Mouse (Mus musculus): ENCODE data around the gene Timm17b.
"Not testable (repeated sequence)": the region's sequence is repeated elsewhere in the genome, so short reads cannot be mapped to it uniquely, and the experiment has no call there.

Gene Timm17b

DNA sequence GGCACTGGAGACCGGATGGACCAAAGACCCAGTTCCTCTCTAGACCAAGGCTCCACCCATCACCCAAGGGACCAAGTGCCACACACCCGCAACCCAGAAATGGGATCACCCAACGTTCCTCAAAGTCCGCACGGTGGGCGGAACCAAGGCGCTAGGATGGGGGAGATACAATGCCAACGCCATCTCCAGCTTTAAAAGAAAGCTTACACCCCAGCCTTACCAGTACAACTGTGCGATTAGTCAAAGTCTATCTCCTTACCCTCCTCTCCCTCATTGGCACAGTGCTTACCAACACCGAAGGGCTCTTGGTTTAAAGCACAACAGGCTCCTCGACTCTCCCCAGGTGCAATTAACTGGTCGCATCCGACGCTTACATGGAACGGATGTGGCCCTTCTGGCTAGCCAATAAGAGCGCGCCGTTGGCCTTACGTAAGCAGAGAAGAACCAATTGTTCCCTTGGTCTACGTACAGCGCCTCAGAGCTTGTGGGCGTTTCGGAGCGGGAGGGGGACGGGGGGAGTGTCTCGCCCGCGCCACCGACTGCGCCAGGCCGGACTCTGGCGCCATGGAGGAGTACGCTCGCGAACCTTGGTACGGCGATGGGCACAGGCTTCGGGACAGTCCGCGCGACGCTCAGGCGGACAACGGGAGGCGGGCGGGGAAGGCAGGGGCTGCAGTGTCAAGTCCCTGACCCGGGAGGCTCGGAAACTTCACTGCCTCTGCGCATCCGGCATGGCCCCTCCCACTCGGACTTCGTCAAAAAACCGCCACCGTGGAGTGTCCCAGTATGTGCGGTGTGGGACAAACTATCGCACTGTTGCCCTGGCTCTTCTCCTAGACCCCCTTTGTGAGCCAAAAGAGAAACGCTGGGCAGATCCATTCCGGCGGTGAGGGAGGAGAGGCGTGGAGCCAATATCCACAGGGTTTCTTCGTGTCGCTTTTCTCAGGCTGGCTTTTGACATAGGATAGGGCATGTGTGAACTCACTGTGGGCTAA lies at the start of gene Timm17b, which contains the start of gene Pqbp1:
Gene Timm17b (plus strand): TSS at position 478 of the 995 bp plus-strand sequence.
Gene Pqbp1 (minus strand): TSS at position 390 of the 995 bp plus-strand sequence.
- DNase-seq (ENCODE audit: low spot score in 2 of 2) = peak; percentile 64 to 85

GRCm38 (mm10) chrX:7854578-7854977 lies 44.6 kb upstream of the Timm17b start:
- no peak for DNase-seq (ENCODE audit: low spot score in 2 of 2)

- no peak for DNase-seq (ENCODE audit: low spot score in 2 of 2)
These were observed 39.9 kb upstream of the Timm17b start for GRCm38 (mm10) chrX:7859191-7859753.

- DNase-seq (ENCODE audit: low spot score in 2 of 2) = no peak
These were observed 36.0 kb upstream of the Timm17b start for GRCm38 (mm10) chrX:7863181-7863580.

GRCm38 (mm10) chrX:7864551-7864950 lies 34.6 kb upstream of the Timm17b start:
- DNase-seq (ENCODE audit: low spot score in 2 of 2) = no peak

GRCm38 (mm10) chrX:7865343-7865742 lies 33.8 kb upstream of the Timm17b start:
- no peak for DNase-seq (ENCODE audit: low spot score in 2 of 2)

DNA sequence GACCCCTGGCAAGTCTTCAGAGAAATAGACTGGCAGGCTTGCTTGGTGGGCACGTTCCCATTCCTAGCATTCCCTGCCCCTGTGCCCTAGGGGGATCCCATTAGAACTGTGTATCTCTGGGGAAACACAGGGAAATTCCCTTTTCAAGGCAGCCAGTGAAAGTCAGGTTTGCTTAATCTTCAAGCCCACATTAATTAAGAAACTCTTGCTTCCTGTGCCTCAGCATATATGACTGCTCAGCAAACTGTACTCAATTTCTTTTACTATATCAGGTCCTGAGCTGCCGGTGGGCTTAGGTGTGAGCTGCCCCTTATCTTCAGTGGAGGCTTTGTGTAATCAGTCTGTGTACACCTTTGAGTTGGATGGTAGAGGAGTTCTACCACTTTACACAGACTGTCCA lies 33.4 kb upstream of the Timm17b start:
- DNase-seq (ENCODE audit: low spot score in 2 of 2) = no peak

DNA sequence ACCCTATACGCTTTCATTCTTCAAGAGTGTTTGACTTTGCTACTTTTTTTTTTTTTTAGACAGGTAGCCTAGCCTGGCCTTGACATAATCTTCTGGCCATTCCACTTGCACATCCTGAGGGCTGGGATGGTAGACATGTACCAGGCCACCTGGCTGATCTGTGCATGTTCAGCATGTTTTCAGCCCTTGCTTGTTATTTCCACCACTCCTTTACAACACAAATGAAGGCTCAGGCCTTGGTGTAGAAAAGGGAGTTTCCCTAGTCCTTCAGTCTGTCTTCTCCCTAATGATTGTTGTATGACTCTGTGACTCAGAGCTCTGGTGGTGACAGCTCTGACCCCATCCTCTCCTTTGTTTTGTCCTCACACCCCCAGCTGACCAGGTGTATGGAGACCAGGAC lies 32.0 kb upstream of the Timm17b start:
- no peak for DNase-seq (ENCODE audit: low spot score in 2 of 2)

DNA sequence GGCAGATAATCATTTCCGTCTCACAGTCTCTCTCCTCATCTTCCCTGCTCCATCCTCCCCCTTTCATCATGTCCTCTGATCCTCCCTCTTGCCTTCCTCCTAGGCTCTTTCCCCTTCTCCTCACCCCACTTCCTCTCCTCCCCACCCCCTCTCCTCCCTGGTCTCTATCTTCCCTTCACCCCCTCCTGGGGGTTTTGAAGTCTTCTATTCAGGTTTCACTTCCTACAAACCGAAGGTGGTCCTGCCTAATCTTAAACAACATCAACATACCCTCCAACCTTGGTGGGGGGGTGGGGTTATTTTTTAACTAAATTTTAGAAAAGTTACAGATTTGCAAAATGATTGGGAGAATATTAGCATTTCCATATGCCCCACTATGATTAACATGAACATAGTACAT lies 30.7 kb upstream of the Timm17b start:
- no peak for DNase-seq (ENCODE audit: low spot score in 2 of 2)

GRCm38 (mm10) chrX:7869826-7870225 lies 29.3 kb upstream of the Timm17b start:
- no peak for DNase-seq (ENCODE audit: low spot score in 2 of 2)

DNA sequence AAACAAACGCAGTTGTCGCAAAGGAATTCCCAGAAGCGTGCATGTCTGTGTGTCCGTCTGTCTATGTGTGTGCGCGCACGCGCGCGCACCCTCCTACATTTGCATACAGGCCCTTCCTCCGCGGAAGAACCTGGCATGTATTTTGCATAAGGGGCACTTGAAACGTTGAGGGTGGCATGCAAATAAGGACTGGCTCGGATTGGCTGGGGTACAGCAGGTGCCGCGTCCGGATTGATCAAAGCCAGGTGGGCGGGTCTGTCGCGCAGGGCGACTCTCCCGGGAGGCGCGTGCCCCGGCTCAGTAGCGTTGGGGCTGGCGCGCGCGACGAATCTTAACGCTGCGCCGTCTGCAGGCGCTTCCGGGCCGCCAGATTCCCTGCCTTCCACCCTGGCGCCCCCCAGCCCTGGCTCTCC lies 21.1 kb upstream of the Timm17b start, which contains the start of gene Pim2:
Gene Pim2 (plus strand): TSS at position 256 of the 413 bp plus-strand sequence.
- peak; percentile 41 to 70 for DNase-seq (ENCODE audit: low spot score in 2 of 2)

DNA sequence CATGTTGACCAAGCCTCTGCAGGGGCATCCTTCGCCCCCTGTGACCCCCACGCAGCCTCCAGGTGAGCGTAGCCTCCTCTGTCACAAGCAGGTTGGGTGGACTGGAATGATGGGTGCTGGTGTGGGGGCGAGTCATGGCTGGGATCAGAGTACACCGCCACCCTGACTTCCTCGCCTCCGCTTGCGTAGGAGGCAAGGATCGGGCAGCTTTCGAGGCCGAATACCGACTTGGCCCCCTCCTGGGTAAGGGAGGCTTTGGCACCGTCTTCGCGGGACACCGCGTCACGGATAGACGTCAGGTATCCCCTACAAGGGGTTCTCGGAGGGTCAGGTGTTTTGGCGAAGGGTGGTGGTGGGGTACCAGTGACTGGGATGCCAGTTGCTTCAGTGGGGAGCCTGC lies 20.7 kb upstream of the Timm17b start:
- peak in 1 of 2 experiments; percentile 9 for DNase-seq (ENCODE audit: low spot score in 2 of 2)

GRCm38 (mm10) chrX:7879819-7880218 lies 19.3 kb upstream of the Timm17b start:
- peak in 1 of 2 experiments; percentile 6 for DNase-seq (ENCODE audit: low spot score in 2 of 2)

DNA sequence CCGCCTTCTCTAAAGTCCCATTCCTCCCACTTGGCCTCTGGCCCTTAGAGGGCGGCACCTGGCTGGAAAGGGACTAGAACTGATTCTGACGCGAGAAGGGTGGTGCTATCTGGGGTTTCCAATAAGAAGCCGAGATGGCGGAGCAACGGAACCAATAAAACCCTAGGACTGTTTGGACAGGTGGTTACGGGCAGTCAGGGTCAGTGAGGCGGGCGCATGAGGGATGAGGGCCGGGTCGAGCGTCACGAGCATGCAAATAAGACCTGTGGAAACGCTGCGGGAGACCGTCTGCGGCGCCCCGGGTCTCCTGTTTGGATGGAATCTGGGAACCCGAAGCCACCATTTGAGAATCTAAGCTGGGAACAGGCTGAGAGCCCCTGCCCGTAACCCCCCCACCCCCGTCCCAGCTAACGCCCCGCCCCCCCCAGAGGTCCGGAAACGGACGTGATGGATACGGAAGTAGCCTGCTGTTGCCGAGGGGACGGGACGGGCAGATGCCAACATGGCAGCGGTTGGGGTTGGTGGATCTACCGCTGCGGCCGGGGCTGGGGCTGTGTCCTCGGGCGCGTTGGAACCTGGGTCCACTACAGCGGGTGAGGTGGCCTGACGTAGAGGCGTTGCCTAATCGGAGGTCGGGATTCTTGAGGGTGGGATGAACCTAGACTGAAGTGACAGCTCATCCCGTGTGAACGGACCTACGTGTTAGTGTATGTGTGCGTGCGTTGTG lies 15.2 kb upstream of the Timm17b start, which contains the start of gene Slc35a2:
Gene Slc35a2 (plus strand): TSS at position 188 of the 727 bp plus-strand sequence.
- DNase-seq (ENCODE audit: low spot score in 2 of 2) = peak; percentile 54 to 83

GRCm38 (mm10) chrX:7898211-7898610 lies 946 bp upstream of the Timm17b start:
- no peak for DNase-seq (ENCODE audit: low spot score in 2 of 2)

DNA sequence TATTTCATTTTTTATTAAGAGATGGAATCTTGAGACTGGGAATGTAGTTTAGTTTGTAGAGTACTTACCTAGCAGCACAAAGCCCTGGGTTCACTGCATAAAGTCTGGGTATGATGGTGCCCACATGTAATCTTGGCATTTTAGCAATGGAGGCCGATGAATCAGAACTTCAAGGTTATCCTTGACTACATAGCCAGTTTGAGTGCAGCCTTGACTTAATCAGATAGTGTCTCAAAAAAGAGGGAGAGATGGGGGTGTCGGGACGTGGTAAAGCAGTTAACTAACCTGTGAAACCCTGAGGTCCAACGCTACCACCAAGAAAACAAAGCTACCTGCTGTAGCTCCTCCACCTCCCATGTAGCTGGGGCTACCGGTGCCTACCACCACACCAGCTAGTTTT lies 5.3 kb downstream of the Timm17b start:
- DNase-seq (ENCODE audit: low spot score in 2 of 2) = no peak

DNA sequence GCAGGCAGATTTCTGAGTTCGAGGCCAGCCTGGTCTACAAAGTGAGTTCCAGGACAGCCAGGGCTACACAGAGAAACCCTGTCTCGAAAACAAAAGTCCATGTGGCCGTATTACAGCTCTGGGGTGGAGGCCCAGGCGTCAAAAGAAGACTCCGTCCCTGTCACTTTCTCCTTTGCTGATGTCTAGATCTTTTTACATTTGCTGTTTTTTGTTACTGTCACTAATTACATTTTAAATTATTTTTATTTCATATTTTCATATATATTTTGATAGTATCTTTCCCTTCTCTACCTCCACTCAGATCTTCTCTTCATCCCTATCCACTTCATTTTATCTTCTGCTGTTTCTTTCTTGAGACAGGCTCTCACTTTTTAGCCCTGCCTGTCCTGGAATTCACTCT lies 8.6 kb downstream of the Timm17b start, which contains the start of gene Gm10491:
Gene Gm10491 (minus strand): TSS at position 101 of the 400 bp plus-strand sequence.
- DNase-seq (ENCODE audit: low spot score in 2 of 2) = no peak

GRCm38 (mm10) chrX:7909242-7909641 lies 10.1 kb downstream of the Timm17b start, which contains the start of gene Gm10490:
Gene Gm10490, plus strand, starts transcription at chrX:7909542.
- DNase-seq (ENCODE audit: low spot score in 2 of 2) = not testable (repeated sequence)

DNA sequence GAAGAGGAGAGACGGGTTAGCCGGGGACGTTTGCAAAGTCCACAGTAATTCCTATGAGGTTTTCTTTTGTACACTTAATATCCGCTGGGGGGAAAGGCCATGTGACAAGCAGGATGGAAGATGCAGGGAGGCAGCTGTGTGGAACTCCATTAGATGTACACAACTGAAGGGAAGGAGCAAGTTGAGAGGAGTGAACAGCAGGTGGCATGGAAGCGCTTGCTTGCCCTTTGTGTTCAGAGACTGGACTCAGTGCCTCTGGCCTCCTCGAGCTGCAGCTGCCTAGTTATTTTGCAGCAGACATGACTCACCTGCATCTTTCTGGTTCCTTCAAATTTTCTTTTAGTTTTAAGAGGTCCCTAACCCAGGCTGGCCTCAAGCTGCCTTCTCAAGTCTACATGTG lies 11.3 kb downstream of the Timm17b start:
- no peak for DNase-seq (ENCODE audit: low spot score in 2 of 2)

DNA sequence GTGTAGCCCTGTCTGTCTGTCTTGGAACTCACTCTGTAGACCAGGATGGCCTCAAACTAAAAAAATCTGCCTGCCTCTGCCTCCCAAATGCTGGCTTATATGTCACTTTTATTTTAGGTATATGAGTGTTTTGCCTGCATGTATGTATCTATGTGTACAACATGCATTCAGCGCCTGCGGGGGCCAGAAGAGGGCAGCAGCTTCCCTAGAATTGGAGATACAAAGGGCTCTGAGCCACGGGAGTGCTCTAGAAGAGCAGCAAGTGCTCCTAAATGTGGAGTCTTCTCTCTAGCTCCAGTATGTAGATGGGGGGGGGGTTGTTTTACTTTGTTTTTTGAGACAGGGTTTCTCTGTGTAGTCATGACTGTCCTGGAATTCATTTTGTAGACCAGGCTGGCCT lies 16.5 kb downstream of the Timm17b start:
- DNase-seq (ENCODE audit: low spot score in 2 of 2) = not testable (repeated sequence)

DNA sequence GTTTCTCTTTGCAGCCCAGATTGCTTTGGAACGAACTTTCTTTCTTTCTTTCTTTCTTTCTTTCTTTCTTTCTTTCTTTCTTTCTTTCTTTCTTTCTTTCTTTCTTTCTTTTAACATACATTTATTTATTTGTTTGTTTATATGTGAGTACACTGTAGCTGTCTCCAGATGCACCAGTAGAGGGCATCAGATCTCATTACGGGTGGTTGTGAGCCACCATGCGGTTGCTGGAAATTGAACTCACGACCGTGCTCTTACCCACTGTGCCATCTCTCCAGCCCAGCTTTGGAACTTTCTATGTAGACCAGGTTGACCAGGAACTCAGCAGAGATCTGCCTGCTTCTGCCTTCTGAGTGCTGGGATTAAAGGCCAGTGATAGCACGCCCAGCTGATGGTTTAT lies 18.8 kb downstream of the Timm17b start:
- DNase-seq (ENCODE audit: low spot score in 2 of 2) = not testable (repeated sequence)

Data from urinary bladder, adult 18-20 months (tissue).